Mouse (Mus musculus) kidney, postnatal 4 days (tissue): ENCODE measurements around the gene Fam136a.
"Not testable (repeated sequence)": the region's sequence is repeated elsewhere in the genome, so short reads cannot be mapped to it uniquely, and the experiment has no call there.

Experiments used
- DNase-seq, 2 experiments: peaks; one replicate each; pipeline ENCODE4 v3.0.0; 2021; ENCODE audit warnings: mixed read lengths in 2 of 2

The Fam136a gene

DNA sequence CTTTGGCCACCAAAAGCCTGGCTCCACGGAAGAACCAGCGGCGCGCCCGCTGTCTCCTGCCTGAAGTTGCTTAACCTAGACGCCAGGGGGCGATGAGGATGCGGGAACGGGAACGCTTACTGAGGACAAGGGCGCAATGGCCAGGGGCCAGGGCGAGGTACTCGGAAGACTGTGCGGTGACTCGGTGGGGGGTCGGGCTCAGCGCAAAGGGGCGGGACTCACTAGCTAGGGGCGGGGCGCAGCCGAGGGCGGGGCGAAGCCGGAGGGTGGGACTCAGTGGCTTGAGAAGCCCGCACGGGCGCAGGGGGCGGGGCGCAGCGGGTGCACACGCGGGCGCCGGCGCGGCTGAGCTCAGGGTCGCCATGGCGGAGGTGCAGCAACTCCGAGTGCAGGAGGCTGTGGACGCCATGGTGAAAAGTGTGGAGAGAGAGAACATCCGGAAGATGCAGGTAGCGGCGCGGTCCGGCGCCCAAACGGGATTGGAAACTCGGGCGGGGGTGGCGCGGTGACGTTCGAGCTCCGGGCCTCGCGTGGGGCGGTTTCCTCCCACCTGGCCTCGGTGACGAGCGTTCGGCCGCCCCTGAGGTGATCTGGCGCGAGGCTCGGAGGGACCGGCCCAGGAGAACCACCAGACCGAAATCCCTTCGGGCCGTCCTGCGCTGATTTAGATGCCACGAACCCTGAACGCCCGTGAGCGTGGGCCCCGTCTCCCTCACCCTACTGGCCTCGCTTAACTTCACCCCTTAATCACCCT is at the start of gene Fam136a:
Fam136a (plus strand) TSS at position 276 of the 754 bp plus-strand sequence.
- DNase-seq, result peak; percentile 96 to 98

DNA sequence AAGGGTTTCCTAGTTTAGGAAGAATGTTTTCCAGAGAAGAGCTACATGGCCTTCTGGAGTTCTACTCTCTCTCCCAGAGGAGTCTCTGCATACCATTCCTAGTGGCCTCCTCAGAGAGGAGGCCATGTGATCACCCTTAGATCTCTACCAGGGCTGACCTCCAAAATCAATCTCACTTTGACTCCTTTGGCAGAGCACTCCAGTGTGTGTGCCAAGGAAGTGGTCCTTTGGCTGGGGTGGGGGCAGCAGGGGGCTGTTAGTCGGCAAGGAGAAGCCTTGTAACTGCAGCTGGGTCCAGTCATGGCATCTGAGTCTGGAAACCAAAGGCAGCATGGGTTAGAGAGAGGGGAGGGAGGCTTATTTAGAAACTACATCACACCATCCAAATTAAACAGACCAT is 48.4 kb upstream of the Fam136a start:
- DNase-seq, result peak; percentile 38 to 57

DNA sequence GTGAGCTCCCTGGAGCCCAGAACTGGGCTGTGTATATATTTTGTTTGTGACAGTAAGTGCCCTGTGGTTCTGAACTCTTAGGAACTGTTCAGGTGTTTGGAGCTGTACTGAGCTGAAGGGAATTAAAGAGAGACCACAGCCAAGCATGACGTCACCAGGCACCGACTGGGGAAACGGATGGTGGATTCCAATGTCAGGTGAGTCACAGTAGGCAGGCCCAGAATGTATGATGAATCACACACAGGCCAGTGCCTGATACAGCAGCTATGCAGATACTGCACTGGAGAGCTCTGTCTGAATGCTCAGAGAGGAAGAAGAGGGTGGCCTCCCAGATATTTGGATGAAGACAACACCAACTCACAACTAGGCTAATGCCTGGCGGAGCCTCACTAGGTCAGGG is 46.6 kb upstream of the Fam136a start:
- DNase-seq, result peak in 1 of 2 experiments; percentile 19

DNA sequence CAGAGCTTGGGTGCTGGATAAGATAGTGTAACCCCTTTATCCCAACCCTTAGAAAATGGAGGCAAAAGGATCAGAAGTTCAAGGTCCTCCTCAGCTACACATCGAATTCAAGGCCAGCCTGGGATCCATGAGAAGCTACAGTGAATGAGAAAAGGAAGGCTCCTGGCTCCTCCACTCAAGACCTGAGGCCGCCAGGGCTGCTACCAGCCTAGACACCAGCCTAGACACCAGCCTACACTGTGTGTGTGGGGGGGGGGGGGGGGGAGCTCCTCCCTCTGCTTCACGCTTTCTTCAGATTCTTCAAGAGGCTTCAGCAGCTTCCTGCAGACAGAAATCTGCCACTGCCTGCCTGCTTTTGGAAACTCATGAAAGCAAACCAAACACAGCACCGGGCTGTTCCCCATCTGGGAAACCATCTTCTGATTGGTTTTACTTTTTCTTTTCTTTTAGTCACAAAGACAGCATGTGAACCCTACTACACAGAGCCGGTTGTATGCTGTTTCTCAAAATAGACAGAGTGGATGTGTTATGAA is 43.3 kb upstream of the Fam136a start:
- no peak for DNase-seq

DNA sequence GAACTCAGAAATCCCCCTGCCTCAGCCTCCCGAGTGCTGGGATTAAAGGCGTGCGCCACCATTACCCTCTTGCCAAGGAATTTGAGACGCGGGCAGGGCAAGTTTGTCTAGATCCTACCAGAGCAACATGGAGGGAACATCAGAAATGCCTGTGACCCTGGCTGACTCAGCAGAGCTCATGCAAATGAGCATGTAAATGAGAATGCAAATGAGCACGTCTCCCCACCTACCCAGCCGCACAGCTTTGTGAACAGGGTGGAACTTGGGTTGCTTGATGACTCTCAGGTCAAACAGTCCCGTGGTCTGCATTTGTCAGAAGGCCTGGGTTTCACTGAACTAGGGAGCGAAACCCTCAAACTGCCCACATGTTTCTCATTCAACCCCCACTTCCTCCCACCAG is 42.5 kb upstream of the Fam136a start:
- DNase-seq, result no peak

DNA sequence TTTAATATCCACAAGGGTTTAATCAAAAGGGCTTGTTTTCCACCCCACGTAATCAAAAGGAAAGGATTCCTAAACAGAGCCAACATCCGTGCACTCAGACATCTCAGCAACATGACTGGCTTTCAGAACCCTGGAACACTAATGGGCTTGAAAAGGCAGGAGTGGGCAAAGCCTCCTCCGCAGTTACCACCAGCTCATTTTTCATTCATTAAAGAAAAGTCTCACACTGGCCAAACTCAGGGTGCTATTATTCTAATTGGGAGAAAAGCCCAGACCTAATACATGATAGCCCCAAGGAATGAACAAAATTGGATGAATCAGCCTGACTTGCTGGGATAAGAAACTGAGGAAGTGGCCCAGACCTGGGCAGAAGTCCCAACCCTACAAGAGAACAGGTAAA is 41.0 kb upstream of the Fam136a start:
- DNase-seq, result no peak

DNA sequence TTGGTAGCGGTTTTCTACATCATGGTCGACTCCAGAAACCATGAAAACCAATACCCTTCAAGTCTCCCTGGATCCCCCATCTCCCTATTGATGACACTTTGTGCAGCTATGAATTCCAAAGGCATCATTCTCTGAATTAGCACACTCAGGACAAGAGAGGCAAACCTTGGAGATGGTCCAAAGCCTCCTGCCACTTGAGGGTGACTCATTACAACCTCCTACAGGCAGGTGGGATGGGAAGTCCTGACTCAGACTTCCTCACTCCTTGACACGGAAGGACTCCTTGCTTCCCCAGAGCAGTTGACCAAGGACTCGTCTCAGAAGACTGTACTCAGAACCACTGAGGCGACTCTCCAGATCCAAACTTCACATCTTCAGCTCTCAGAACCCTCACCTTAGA is 39.8 kb upstream of the Fam136a start:
- DNase-seq, result no peak

DNA sequence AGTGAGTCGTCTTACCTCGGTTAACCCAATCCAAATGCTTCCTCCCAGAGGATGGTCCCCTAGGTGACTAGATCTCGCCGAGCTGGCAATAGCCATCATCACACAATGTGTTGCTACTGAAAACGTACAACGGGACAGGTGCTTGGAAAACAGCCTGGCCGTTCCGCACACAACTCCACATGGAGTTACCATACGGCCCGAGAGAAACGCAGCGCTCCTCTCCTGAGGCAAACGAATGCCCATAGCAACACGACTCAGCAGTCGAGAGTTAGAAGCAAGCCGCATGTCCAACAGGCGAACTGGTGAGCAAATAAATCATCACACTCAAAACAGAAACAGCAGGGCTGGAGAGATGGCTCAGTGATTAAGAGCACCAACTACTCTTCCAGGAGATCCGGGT is 38.6 kb upstream of the Fam136a start:
- DNase-seq, result no peak

DNA sequence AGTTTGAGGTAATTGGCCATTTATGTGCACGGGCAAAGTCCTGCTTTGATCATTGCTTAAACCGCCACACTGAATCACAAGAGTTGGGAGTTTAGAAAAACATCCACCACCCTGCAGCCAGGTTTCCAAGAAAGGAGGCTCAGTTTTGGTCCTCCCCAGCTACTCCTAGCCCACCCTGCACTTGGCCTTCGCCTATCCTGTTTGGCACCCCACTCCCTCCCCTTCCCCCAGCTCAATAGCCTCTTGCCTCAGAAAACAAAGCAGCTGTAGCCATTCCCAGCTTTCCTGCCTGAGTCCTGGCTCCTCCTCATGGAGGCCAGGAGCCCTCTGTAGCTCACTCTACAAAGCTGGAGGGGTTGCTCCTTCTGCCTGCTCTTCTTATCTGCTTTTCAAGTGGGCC is 37.1 kb upstream of the Fam136a start:
- DNase-seq, result peak in 1 of 2 experiments; percentile 19

DNA sequence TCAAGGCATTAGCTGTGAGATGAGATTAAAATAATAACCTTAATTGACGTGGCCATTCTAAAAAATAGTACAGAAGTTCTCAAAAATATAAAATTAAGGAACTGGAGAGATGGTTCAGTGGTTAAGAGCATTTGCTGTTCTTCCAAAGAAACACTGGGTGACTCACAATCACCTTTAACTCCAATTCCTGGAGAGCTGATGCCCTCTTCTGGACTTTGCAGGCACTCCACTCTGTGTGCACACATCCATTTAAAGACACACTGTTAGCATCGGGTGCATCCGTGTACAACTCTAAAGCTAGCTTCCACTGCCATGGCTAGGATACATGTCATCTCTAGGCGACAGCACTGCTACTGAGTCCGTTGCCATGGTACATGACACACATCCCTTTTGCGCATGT is 35.5 kb upstream of the Fam136a start:
- no peak for DNase-seq

DNA sequence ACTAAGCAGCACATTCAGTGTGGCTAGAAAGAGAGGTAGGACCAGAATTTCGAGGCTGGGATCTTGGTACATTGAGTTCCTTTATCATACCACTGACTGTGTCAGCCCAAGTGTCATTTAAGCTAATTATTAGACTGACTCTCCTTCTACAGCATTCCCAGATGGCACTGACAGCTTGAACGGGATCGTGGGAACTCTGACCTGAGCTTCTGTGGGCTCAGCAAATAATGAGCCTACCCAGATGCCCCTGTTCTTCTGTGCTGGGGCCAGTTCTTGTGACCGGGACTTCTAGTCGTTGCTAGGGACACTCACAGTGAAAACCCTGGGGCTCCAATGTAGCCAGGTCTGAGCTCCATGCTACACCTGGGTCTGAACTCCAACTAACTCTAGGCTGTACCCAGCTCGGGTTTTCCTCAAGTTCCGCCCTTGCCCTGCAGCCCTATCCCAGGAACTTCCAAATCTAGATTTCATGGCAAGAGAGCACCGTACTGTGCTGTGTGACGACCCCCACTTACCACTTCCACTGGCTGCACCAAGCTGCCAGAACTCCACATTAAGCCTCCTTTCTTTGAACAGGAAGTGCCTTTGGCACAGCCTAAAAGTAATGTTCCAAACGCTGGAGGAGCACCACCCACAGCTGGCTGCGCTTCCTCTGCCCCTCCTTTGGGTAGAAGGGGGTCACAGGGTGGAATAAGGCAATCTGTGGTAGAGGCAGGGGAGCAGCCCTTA is 30.2 kb upstream of the Fam136a start:
- peak in 1 of 2 experiments; percentile 11 for DNase-seq

DNA sequence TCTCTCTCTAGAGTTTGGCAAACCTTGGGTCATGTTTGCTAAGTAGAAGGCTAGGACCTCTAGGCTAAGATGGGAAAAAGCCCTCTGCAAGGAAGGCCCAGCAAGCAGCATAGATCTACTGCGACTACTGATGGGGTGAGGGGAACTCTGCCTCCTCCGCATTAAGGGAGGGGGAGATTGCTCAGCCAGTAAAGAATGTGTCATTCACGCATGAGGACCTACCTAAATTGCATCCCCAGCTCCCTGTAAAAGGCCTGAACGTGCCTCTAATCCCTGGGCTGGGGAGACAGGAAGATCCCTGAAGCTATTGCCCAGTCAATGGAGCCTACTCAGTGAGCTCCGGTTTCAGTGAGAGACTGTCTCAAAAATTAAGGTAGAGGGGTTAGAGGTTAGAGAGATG is 29.6 kb upstream of the Fam136a start:
- DNase-seq, result no peak

DNA sequence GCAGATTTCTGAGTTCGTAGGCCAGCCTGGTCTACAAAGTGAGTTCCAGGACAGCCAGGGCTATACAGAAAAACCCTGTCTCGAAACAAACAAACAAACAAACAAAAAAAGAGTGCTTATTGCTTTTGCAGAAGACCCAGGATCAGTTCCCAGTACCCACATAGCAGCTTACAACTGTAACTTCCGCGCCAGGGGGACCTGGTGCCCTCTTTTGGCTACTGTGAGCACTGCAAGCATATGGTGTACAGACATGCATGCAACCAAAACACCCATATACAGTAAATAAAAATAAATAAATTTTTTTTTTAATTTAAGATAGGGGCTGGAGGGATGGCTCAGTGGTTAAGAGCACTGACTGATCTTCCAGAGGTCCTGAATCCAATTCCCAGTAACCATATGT is 29.1 kb upstream of the Fam136a start:
- not testable (repeated sequence) for DNase-seq

DNA sequence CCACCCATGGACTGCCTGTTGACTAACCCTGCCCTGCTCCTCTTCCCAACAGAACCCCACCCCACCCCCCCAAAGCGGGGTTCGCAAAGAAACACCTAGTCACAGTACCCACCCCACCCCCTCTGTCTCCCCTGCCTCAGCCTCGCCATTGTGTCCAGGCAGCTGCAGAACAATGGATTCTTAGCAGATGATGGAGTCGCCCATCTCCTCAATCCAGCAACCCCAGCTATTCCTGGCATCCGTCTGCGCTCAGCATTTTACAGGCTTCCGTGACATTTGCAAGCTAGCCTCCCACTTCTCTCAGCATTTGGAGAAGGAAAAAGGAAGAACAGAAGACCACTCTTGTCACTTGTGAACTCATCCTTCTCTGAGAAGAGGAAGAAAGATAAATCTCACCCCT is 21.8 kb upstream of the Fam136a start:
- DNase-seq, result peak; percentile 21 to 42

DNA sequence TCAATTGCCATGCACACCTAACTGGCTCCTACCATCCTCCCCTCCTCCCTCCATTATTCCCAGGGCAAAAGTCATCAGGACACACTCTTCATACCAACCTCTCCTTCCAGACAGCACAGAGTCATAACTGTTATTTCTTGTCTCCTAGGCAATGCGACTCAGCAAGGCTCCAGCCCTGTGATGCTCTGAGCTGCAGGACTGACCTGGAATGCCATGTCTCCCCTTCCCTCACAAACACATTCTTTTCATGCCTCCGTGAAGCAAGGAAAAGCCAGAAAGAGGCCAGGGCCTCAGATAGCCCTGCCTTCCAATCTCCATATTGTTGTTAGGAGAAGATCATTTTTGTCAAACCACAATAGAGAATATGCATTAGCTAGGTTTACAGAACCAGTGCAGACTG is 19.4 kb upstream of the Fam136a start:
- no peak for DNase-seq

DNA sequence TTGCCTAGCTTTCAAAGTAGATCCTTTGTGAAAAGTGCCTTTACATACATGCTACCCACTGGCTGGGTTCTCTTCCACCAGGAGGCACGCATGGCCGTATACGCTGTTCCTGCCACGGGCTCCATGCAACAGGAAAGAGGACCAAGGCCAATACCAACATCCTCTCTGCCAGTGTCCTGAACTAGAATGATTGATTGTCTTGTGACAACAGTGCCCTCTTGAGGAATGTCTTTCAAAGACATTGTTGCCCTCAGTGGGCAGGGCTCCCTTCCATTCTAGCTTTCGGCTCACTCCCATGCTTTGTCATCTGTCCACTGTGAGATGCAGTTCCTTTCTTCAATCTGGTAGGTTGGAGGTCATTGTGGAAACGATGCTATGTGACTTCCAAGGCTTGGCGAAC is 16.2 kb upstream of the Fam136a start:
- peak in 1 of 2 experiments; percentile 17 for DNase-seq

DNA sequence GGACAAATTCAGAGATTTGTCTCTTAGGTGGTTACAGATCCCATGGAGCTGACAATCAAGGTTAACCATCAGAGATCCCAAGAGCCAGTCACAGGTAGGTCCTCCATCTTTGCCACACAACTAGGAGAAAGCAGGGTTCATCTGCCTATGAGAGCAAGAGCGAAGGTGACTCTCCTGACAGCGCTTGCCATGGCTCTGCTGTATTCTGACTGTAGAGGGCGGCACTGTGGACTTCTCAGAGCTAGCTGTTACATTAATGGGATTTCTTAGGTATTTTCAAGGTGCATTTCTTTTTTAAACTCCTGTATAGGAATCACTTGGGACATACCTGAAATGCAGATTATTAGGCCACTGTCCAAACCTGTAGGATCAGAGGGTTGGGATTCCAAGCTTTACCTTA is 10.5 kb upstream of the Fam136a start:
- DNase-seq, result no peak

DNA sequence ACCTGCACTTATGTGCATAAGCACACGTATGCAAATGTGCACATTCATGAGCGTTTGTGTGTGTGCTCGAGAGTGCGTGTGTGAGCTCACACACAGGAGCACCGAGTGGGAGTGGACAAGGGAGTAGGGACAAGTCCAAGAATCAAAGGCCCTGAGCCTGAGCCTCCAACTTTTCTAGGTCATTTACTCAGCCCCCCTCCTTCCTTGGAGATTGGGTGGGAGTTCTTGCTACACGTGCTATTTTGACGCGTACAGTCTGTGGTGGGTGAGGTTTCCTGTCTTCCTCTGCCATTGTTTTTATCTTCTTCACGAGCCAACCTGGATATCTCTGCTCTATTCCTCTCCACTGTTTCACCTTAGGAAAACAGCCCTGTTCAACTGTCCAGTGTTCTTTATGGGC is 8.5 kb upstream of the Fam136a start:
- DNase-seq, result no peak

DNA sequence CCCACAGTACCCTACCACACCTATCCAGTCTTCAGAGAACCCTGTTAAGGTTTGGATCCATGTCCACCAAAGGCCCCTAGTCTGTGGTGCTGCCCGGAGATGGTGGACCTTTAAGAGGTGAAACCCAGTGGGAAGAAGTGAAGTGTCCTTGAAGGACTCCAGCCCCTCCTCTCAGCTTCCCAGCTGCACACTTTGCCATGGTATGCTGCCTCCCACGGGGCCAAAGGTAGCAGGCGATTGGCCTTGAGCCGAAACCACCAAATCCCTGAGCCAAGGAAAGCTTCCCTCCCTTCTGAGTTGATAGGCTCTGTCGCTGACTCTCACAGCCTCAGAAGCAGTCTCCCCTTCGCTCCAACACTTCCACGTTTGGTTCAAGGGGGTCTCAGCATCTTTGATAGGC is 4.8 kb upstream of the Fam136a start:
- peak; percentile 43 to 63 for DNase-seq

DNA sequence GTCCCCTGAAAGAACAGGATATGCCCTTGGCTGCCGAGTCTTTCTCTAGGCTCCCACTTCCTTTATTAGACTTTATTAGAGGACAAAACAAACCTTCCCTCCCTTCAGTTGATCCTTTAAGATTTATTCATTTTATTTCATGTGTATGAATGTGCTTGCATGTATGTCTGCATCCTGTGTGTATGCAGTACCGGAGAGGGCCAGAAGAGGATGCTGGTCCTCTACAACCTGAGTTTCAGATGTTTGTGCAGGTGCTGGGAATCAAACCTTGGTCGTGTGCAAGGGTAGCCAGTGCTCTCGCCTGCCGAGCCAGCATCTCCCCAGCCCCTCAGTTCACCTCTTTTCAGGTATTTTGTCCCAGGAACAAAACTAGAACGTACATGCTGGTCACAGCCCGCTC is 4.1 kb upstream of the Fam136a start:
- DNase-seq, result no peak

DNA sequence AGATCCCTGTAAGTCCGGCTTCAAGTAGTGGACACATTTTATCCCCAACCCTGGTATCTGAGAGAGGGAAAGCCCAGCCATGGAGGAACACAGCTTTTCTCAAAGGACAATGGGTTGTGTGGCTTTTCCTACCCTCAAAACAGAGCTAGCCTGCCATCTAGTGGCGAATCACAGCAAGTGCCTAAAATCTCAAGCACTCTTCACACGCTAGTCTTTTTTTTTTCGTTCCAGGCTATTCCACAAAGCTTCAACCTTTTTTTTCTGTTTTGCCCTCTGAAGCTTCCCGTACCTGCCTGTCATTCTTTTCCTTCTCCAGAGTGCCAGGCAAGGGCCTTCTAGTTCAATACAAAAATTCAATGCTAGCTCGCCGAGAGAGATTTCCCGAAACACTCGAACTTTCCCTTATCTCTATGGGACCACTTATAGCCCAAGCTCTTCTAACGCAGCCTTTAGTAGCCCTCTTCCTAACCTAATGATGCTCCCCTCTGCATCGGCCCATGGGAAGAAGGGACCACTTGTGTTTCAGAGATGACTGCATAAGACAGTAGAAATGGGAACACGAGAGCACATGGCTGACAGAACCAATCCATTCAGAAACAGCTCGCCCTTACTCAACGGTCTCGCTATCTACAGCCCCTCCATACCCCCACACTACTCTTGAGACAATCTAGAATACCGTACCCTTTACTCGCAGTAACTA is 854 bp upstream of the Fam136a start:
- peak; percentile 83 to 90 for DNase-seq

DNA sequence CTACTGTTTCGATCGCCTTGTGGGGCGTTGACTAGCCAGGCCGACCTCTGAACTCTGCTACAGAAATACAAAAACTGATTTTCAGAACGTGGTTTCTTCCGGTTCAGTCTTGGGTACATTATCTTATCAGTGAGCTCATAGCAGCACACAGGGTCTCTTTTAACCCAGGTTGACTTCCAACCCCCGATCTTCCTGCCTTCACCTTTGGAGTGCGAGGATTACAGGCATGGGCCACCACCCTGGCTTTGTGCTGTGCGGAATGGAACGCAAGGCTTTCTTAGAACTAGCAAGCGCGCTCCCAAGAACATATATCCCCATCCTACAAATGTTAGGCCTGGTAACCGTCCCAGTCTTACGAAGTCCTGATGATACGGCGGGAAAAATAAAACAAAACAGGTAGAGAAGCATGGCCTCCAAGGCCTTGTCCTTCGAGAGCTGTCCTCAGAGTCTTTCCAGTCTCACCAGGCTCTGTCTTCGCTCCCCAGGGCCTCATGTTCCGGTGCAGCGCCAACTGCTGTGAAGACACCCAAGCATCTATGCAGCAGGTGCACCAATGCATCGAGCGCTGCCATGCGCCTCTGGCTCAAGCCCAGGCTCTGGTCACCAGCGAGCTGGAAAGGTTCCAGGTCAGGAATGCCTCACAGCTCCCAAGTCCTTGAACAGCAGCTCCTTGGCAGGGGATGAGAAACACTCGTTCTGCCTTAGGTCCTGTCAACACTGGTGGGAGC is 843 bp downstream of the Fam136a start:
- DNase-seq, result peak; percentile 52 to 65

DNA sequence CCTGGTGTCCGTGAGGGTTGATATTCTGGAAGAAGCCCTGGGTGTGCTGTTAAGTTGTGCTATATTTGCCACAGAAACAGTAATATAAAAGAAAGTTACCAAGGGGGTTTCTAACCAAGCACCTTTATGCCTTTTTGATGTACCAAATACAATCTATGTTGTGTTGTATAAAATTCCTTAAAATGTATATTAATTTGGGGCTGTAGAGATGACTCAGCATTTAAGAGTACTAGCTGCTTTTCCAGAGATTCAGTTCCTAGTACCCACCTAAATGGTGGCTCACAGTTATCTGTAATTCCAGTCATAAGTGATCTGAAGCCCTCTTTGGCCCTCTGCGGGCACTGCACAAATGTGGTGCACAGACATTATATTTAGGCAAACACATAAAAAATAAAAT is 1.4 kb downstream of the Fam136a start:
- no peak for DNase-seq
